Mouse (Mus musculus): ENCODE measurements around the gene Abi1.
A peak's percentile ranks its signal among the peaks of the same experiment; 100 is the strongest.
"Not testable (repeated sequence)": the region's sequence is repeated elsewhere in the genome, so short reads cannot be mapped to it uniquely, and the experiment has no call there.

Abi1 gene

DNA sequence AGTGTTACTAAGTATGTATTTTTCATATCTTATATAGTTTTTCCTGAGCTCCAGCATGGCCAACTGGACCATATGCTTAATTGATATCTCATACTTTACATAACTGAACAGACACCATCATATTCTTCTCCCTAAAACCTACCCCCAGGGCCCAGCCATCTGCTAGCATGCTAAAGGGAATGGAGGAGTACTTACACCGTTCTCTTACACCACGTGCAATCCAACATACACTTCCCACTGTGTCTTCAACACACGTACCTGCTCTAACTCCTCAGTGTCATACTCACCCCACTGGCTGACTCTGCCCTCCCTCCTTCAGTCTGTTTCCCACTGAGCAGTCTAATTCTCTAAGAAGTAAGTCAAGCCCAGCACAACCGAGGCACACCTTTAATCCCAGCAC is 11.2 kb downstream of the Abi1 start:
- no peak for DNase-seq

DNA sequence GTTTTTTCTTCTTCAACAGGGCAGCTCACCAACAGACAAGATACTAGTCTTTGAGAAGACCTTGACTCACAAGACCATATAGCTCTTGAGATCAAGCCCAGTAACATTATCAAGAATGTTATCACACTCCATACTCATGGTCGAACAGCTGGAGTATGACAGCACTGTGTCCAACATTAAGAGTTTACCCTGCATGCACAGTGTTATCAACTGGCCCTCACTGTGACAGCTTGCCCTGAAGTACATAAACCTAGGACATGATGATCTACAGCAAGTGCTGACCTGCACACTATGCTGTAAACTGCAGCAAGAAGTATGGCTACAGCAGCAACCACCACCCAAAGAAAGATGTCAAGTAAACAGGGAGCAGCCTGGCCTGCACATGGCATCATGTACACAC is 13.7 kb downstream of the Abi1 start:
- DNase-seq, result no peak

DNA sequence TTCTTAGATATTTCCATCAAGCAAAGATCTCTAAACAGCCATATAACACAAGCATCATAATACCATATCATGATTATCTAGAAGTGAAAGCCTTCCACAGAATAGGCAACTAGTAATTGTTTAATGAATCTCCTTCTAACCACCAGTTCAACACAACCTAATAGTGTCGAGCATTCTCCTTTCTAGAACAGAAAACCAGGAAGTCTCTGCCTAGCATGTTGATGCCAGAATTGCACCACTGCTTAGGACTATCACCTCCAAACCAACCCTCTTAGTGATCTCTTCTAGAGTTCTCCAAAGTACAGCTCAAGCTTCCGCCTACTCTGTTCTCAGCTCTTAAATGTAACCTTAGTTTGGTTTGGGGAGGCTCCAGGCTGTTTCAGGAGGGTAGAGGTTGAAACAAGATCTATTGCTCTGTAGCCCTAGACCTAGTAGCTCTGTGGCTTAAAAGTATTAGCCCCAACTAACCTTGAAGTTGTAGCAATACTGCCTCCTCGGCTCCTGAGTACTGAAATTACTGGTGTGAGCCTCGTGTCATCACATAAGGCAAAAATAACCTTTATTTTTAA is 16.2 kb downstream of the Abi1 start:
- no peak for DNase-seq

DNA sequence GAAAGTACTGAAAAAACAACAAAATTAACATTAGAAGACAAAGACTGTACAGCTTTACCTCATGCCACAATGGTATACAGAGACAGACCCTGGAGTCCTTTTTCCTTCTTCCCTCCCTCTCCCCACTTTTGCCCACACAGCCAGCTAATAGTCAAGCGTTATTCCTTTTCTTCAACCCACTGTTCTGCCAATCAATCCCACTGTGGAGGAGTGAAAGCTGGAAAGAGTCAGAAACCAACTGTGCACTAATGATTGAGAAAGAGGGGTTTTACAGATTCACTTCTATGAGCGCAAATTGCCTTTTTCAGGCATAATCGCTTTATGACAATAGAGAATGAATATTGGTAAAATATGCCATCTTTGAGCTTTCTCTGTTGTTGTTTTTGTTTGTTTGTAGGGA is 17.0 kb downstream of the Abi1 start:
- DNase-seq, result no peak

GRCm38 (mm10) chr2:23021721-23022120 is 18.3 kb downstream of the Abi1 start:
- peak; percentile 48 for DNase-seq

GRCm38 (mm10) chr2:23021320-23021719 is 18.7 kb downstream of the Abi1 start:
- DNase-seq, result no peak

- DNase-seq, result no peak
Observed at GRCm38 (mm10) chr2:23019170-23019569, 20.9 kb downstream of the Abi1 start.

DNA sequence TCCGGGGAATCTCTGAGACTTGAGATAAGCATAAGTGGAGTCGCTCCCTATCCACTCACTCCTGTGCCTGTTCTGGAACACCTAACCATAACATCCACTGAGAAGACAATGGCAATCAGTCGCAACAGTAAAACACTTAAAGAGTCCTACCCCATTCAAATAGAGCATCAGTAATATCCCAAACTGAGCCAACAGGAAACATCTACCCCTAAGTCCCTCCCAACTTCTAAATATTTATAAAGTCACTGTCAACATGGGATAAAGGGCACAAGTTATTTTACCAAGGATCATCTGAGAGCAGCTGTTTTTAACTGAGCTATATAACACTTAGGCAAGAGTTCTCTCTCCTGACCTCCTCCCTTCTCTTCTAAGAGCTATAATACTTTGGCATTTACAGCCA is 23.9 kb downstream of the Abi1 start:
- DNase-seq, result no peak

- DNase-seq, result no peak
Observed at GRCm38 (mm10) chr2:23015335-23015734, 24.7 kb downstream of the Abi1 start.

DNA sequence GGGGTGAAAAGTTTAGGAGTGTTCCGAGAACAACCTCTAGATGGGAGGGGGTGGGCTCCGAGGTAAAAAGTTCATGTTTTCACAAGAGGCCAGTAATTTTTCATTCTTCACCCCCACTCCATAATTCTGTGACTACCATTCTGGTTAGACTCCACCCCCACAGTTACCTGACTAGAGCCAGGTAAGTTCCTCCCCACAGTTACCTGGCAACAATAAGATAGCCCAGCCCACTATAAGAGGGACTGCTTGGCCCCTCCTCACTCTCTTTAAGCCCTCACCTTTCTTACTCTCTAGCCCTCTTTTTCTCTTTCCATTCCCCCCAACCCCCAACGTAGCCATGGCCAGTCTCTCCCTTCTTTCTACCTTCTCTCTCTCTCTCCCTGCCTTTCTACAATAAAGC is 25.1 kb downstream of the Abi1 start:
- DNase-seq, result not testable (repeated sequence)

GRCm38 (mm10) chr2:23008256-23008655 is 31.8 kb downstream of the Abi1 start:
- DNase-seq, result no peak

GRCm38 (mm10) chr2:23007577-23007976 is 32.5 kb downstream of the Abi1 start:
- DNase-seq, result no peak

- DNase-seq, result no peak
Observed at GRCm38 (mm10) chr2:23007149-23007548, 32.9 kb downstream of the Abi1 start.

DNA sequence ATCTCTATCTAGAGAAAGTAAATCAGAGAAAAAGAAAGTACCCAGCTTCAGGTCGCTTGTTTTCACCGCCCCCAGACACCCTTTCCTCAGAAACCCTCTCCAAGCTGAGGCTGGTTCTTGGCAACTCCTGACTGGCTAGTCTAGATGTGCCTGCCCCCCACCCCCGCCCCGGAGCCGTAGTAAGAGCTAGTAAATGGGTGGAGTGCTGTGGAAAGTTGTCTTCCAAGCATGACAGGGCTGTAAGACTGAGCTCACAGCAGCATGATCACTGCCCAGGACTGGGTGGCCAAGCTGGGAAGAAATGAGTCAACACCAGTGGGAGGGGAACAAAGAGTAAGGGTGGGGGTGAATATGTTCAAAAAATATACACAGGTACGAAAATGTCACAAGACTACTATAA is 33.8 kb downstream of the Abi1 start:
- no peak for DNase-seq

- no peak for DNase-seq
Observed at GRCm38 (mm10) chr2:23002637-23003036, 37.4 kb downstream of the Abi1 start.

GRCm38 (mm10) chr2:22999620-23000019 is 40.4 kb downstream of the Abi1 start:
- no peak for DNase-seq

GRCm38 (mm10) chr2:22998804-22999203 is 41.2 kb downstream of the Abi1 start:
- no peak for DNase-seq

GRCm38 (mm10) chr2:22998015-22998414 is 42.0 kb downstream of the Abi1 start:
- no peak for DNase-seq

- DNase-seq, result no peak
Observed at GRCm38 (mm10) chr2:22996071-22996470, 44.0 kb downstream of the Abi1 start.

DNA sequence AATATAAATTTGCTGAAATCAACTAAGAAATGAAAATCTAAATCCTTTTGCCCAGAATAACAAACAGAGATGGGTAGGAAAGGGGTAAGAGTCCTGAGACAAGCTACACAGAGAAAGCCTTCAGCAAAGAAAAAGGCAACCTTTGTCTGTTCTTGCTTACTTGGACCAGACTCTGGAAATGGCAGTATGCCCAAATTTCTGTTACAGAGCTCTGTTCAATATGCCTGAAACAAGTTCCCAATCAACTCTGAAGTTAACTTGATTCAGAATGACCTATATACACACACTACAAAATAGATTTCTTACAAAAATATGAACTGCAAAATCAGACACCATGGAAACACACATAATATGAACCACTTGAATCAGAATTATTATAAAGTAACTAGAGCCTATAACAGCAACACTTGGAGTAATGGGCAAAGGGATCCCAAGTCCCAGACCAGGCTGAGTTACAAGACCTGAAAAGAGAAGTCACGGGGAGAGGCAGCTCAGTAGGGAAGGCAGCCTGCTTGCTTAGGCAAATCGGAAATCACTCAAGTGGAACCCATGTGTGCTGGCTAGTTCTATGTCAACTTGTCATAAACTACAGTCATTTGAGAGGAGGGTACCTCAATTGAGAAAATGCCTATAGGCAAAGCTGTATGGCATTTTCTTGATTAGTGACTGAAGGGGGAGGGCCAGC is 53.9 kb downstream of the Abi1 start:
- peak; percentile 32 for DNase-seq

DNA sequence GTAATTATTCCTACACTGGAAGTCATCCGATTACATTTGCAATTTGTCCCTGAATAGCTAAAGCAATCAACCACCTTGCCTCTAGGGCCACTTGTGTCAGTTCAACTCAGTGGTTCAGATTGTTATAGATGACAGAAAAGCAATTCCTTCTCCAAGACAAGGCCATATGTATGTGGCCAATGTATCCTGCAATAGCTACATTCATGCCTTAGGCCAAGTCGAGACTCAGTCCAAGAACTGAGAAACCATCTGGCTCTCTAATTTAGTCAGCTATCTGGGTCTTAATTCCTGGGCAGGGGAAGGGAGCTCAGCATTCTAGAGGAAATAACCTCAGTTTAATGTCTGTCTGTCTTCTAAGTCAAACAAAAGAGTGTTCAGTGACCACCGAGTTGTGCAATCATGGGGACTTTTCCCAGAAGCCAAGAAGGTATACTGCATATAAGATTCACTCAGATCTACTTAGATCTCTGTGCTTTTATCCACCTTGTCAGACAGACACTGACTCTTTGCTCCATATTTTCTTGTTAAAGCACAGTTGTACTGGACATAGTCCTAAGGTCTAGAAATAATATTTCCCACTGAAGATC is 62.6 kb downstream of the Abi1 start:
- peak; percentile 46 for DNase-seq

GRCm38 (mm10) chr2:22962970-22963369 is 77.1 kb downstream of the Abi1 start:
- DNase-seq, result no peak

DNA sequence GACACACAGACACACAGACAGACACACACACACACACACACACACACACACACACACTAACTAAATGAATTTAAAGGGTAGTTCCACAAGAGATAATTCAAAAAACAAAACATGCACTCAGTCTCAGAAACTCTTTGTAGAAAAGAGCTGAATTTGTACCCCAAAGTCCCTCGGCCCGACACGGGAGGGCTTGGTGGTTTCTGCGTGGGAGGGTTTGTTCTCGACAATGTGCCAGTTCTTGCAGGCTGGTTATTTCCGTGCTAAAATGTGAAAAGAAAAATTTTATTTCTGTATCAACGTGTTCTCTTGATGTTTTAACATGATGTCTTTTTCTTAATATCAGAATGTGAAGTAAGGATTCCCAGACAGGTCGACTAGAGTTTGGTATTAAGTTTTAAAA is 77.8 kb downstream of the Abi1 start:
- DNase-seq, result no peak

GRCm38 (mm10) chr2:22961681-22962080 is 78.4 kb downstream of the Abi1 start:
- DNase-seq, result no peak

GRCm38 (mm10) chr2:22957415-22957814 is 82.6 kb downstream of the Abi1 start:
- DNase-seq, result no peak
